Mouse (Mus musculus) liver, adult 2 months (tissue): ENCODE data around the gene Zfp819. TPM values are rescaled to one million over a fixed set of nuclear protein-coding genes. Genes with fewer than 3 reads are reported as not detected.
A peak's percentile ranks its signal among the peaks of the same experiment; 100 is the strongest.
"Not testable (repeated sequence)": the region's sequence is repeated elsewhere in the genome, so short reads cannot be mapped to it uniquely, and the experiment has no call there.

Experiments used
- DNase-seq: peaks from one replicate; pipeline ENCODE4 v3.0.0-alpha.2; 2011; ENCODE audit warnings: low read depth, low spot score; ENCODE audit errors: extremely low read depth
- H3K27ac ChIP-seq: fragments of 200-500 bp; replicated peaks from 2 replicates; pipeline ENCODE4 v1.5.1; 2012; ENCODE audit warnings: low read depth, mild to moderate bottlenecking, control low read depth, inconsistent platforms, low read length; ENCODE audit not compliant: insufficient read depth
- H3K27me3 ChIP-seq: fragments of 200-500 bp; 2 replicates; pipeline ENCODE4 v1.6.1; 2012; ENCODE audit warnings: mild to moderate bottlenecking, moderate library complexity, low read length, inconsistent platforms; ENCODE audit not compliant: control insufficient read depth, insufficient read depth
- H3K36me3 ChIP-seq: fragments of 200-500 bp; 2 replicates; pipeline ENCODE4 v1.6.1; 2012; ENCODE audit warnings: low read length, inconsistent platforms; ENCODE audit not compliant: control insufficient read depth, insufficient read depth
- H3K4me1 ChIP-seq: fragments of 200-500 bp; 2 replicates; pipeline ENCODE4 v1.6.1; 2011; ENCODE audit warnings: low read length; ENCODE audit not compliant: control insufficient read depth, insufficient read depth
- H3K4me3 ChIP-seq: fragments of 200-500 bp; 2 replicates; pipeline ENCODE4 v1.5.1; 2011; ENCODE audit warnings: low read depth, mild to moderate bottlenecking, control low read depth, low read length, moderate library complexity; ENCODE audit not compliant: insufficient read depth
- H3K79me2 ChIP-seq: fragments of 200-500 bp; 2 replicates; pipeline ENCODE4 v1.6.1; 2012; ENCODE audit warnings: inconsistent platforms, mild to moderate bottlenecking, low read length, moderate library complexity; ENCODE audit not compliant: control insufficient read depth, insufficient read depth
- H3K9ac ChIP-seq: fragments of 200-500 bp; 2 replicates; pipeline ENCODE4 v1.6.1; 2012; ENCODE audit warnings: low read depth, mild to moderate bottlenecking, control low read depth, inconsistent platforms, low read length
- CTCF ChIP-seq: fragments of 200-500 bp; IDR thresholded peaks from 2 replicates; pipeline ENCODE4 v1.5.1; 2011; ENCODE audit warnings: low read depth, low read length, control low read depth
- POLR2A ChIP-seq: fragments of 200-500 bp; IDR thresholded peaks from 2 replicates; pipeline ENCODE4 v1.6.1; 2011; ENCODE audit warnings: low read length, control low read depth; ENCODE audit not compliant: insufficient read depth; ENCODE audit errors: extremely low read depth
- WGBS: fragments of 180-500 bp; shearing (Covaris S2); methylation state at CpG from one replicate; pipeline ENCODE4 v1.1.7; 2018; 5-methylcytosine and 5-hydroxymethylcytosine counted together
- polyA plus RNA-seq: library from polyadenylated mRNA; depleted of rRNA; stranded (reverse); fragments of >200 nt; gene quantifications from 2 replicates; pipeline ENCODE4 v1.2.3, GENCODE M21; 2012; rRNA removed
- total RNA-seq: library from RNA; depleted of rRNA; stranded (reverse); fragments of >200 nt; gene quantifications from 2 replicates; pipeline ENCODE4 v1.2.3, GENCODE M21; 2014; rRNA removed

Gene Zfp819
- total and polyA plus RNA-seq, 2 experiments = 0.09 TPM; not detected in 1

DNA sequence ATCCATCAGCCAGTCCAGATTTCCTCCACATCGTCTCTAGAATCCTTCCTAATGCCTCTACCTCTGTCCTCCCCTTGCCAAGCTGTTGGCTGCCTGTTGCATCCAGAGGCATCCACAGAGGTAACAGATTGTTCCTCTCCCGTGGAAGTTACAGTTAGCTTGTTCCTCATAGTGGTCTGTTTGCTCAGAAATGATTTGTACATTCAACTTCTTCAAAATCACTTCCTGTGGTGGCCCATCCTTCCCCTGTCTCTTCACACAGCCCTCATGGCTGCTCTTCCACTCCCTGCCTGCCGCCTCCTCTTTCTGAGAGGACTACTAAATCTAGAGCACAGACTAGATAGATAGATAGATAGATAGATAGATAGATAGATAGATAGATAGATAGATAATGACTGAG lies 47.5 kb downstream of the Zfp819 start:
- Histone ChIP-seq H3K36me3 (no peaks in the 10 kb centered on the region), H3K27me3 (no peaks in the 10 kb centered on the region), H3K79me2 (no peaks in the 10 kb centered on the region), H3K27ac (no peak overlapping the region), H3K4me3 (no peak overlapping the region), H3K9ac (no peak overlapping the region), H3K4me1 (no peaks in the 10 kb centered on the region)
- peak; percentile 15 for DNase-seq
- 66% methylated on average over 3 of the region's 3 CpGs for WGBS
- TF ChIP-seq POLR2A (no peak), CTCF (no peak)

- WGBS = 52% methylated on average over 6 of the region's 6 CpGs
- Histone ChIP-seq H3K36me3 (no peaks in the 10 kb centered on the region), H3K27ac (no peak overlapping the region), H3K79me2 (no peaks in the 10 kb centered on the region), H3K27me3 (no peaks in the 10 kb centered on the region), H3K4me1 (no peaks in the 10 kb centered on the region), H3K4me3 (no peak overlapping the region), H3K9ac (no peak overlapping the region)
- TF ChIP-seq CTCF (no peak), POLR2A (no peak)
- DNase-seq = no peak
These were observed 49.3 kb downstream of the Zfp819 start for GRCm38 (mm10) chr7:43656232-43656631.

DNA sequence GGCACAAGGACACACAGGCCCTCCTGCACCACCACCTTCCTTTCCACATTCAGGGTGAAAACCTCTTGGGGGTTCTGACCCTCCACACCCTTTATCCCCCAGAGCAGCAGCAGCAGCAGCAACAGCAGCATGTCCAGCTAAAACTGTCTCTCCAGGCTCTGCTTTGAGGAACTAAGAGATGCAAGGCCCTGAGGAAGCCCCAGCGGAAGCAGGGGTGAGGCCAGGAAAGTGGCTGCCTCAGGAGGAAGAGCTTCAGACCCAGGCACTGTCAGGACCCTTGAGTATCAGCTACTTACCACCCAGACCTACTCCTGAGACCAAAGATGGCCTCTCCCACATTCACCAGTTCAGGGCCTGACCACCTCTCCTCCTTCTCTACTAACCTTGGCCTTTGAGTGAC lies 53.0 kb downstream of the Zfp819 start, which contains the start of gene Siglece:
Siglece (minus strand) TSS at position 160 of the 400 bp plus-strand sequence.
- DNase-seq = peak; percentile 10
- no peaks in the 10 kb centered on the region for H3K4me1 ChIP-seq
- H3K27ac ChIP-seq = peak within 1 kb of the TSS; percentile 23
- H3K27me3 ChIP-seq = no peaks in the 10 kb centered on the region
- no peaks in the 10 kb centered on the region for H3K79me2 ChIP-seq
- peak within 1 kb of the TSS; percentile 24 for H3K4me3 ChIP-seq
- no peak within 1 kb of the TSS; the same call in 1 of the 2 replicates for H3K9ac ChIP-seq
- TF ChIP-seq CTCF = no peak
- no peak for TF ChIP-seq POLR2A
- H3K36me3 ChIP-seq = no peaks in the 10 kb centered on the region
- 79% methylated on average over 1 of the region's 1 CpGs for WGBS

DNA sequence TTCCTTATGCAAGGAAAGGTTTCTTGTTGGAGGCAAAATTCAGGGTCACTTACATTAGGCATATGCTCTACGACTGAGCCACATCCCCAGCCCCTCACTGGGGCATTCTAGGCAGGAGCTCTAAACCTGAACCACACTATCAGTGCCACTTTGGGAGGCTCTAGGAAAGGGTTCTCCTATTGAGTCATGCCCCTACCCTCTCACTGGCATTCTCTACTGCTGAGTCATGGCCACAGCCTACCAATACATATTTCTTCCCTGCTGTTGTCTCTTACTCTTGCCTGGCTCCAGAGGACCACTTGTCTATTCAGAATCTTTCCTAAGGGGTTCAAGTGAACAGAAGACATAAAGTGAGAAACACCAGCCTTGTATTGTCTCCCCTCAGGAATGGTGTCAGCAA lies 55.8 kb downstream of the Zfp819 start:
- H3K36me3 ChIP-seq = no peaks in the 10 kb centered on the region
- H3K4me1 ChIP-seq = no peaks in the 10 kb centered on the region
- 83% methylated on average over 1 of the region's 1 CpGs for WGBS
- no peak overlapping the region for H3K27ac ChIP-seq
- no peak overlapping the region for H3K9ac ChIP-seq
- TF ChIP-seq CTCF (no peak), POLR2A (no peak)
- H3K79me2 ChIP-seq = no peaks in the 10 kb centered on the region
- no peak overlapping the region for H3K4me3 ChIP-seq
- no peaks in the 10 kb centered on the region for H3K27me3 ChIP-seq
- DNase-seq = no peak

DNA sequence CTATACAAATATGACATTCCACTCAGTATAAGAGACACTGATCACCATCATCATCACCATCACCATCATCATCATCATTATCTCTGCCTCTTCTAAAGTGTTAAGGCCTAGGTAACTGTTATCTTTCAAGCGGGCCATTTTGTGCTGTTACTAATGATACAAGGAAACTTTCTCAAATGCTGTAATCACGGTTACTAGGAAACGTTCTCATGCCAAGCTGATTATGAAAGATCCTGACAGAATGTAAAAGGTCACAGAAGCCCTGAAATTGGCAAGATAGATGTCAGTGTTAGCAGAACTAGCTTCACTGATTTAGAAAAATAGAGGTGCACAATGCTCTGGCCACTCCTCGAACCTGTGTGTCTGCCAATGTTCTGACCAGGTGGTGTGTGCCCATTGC lies 60.3 kb downstream of the Zfp819 start:
- WGBS = 19% methylated on average over 4 of the region's 4 CpGs
- not testable (repeated sequence) for H3K36me3 ChIP-seq, H3K4me3 ChIP-seq, H3K79me2 ChIP-seq, H3K27me3 ChIP-seq, H3K4me1 ChIP-seq, H3K9ac ChIP-seq, H3K27ac ChIP-seq
- DNase-seq = peak; percentile 61

Other genes with a start within 250 kb of the Zfp819 start
- gene Siglecg, start 199.0 kb upstream of the Zfp819 start, total RNA-seq = 0.09 and 0.40 TPM in 2 replicates
- 0.36 and 1.1 TPM in 2 replicates for gene Siglecg, start 199.0 kb upstream of the Zfp819 start, polyA plus RNA-seq
- not detected in 2 replicates for gene Lim2, start 179.5 kb upstream of the Zfp819 start, total RNA-seq
- gene Lim2, start 179.5 kb upstream of the Zfp819 start, polyA plus RNA-seq = not detected in 2 replicates
- gene Nkg7, start 170.1 kb upstream of the Zfp819 start, total RNA-seq = 0.81 and 1.1 TPM in 2 replicates
- gene Nkg7, start 170.1 kb upstream of the Zfp819 start, polyA plus RNA-seq = 1.7 and 2.5 TPM in 2 replicates
- gene Cldnd2, start 166.4 kb upstream of the Zfp819 start, total RNA-seq = not detected in 2 replicates
- gene Cldnd2, start 166.4 kb upstream of the Zfp819 start, polyA plus RNA-seq = 0.17 TPM in 1 of 2 replicates, not detected in the other
- 473 and 572 TPM in 2 replicates for gene Etfb, start 163.1 kb upstream of the Zfp819 start, total RNA-seq
- gene Etfb, start 163.1 kb upstream of the Zfp819 start, polyA plus RNA-seq = 330 and 416 TPM in 2 replicates
- not detected in 2 replicates for gene Gm45233, start 163.0 kb upstream of the Zfp819 start, total RNA-seq
- 0.28 TPM in 1 of 2 replicates, not detected in the other for gene Gm45233, start 163.0 kb upstream of the Zfp819 start, polyA plus RNA-seq
- gene Vsig10l, start 144.0 kb upstream of the Zfp819 start, total RNA-seq = 0.37 and 0.47 TPM in 2 replicates
- 0.80 and 1.6 TPM in 2 replicates for gene Vsig10l, start 144.0 kb upstream of the Zfp819 start, polyA plus RNA-seq
- gene Iglon5, start 117.1 kb upstream of the Zfp819 start, total RNA-seq = 0.13 and 0.18 TPM in 2 replicates
- 0.62 and 0.81 TPM in 2 replicates for gene Iglon5, start 117.1 kb upstream of the Zfp819 start, polyA plus RNA-seq
- not detected in 2 replicates for gene 4931406B18Rik, start 101.2 kb upstream of the Zfp819 start, total RNA-seq
- gene 4931406B18Rik, start 101.2 kb upstream of the Zfp819 start, polyA plus RNA-seq = not detected in 2 replicates
- 0.28 and 1.3 TPM in 2 replicates for gene Cd33, start 62.7 kb upstream of the Zfp819 start, total RNA-seq
- 0.16 and 1.0 TPM in 2 replicates for gene Cd33, start 62.7 kb upstream of the Zfp819 start, polyA plus RNA-seq
- 1.1 and 1.2 TPM in 2 replicates for gene Zfp658, start 44.9 kb upstream of the Zfp819 start, total RNA-seq
- 0.20 and 0.49 TPM in 2 replicates for gene Zfp658, start 44.9 kb upstream of the Zfp819 start, polyA plus RNA-seq
- gene Zfp719, start 27.6 kb upstream of the Zfp819 start, total RNA-seq = 3.5 and 3.9 TPM in 2 replicates
- 0.59 and 1.1 TPM in 2 replicates for gene Zfp719, start 27.6 kb upstream of the Zfp819 start, polyA plus RNA-seq
- gene Ceacam18, start 27.5 kb downstream of the Zfp819 start, total RNA-seq = not detected in 2 replicates
- gene Ceacam18, start 27.5 kb downstream of the Zfp819 start, polyA plus RNA-seq = not detected in 2 replicates
- gene Siglece, start 53.0 kb downstream of the Zfp819 start, total RNA-seq = 2.1 and 3.0 TPM in 2 replicates
- 2.2 and 4.5 TPM in 2 replicates for gene Siglece, start 53.0 kb downstream of the Zfp819 start, polyA plus RNA-seq
- 2.4 and 3.2 TPM in 2 replicates for gene Ctu1, start 64.8 kb downstream of the Zfp819 start, total RNA-seq
- 5.1 and 5.8 TPM in 2 replicates for gene Ctu1, start 64.8 kb downstream of the Zfp819 start, polyA plus RNA-seq
- not detected in 2 replicates for gene Klk14, start 83.2 kb downstream of the Zfp819 start, total RNA-seq
- not detected in 2 replicates for gene Klk14, start 83.2 kb downstream of the Zfp819 start, polyA plus RNA-seq
- not detected in 2 replicates for gene Klk13, start 105.4 kb downstream of the Zfp819 start, total RNA-seq
- not detected in 2 replicates for gene Klk13, start 105.4 kb downstream of the Zfp819 start, polyA plus RNA-seq
- not detected in 2 replicates for gene Klk12, start 161.7 kb downstream of the Zfp819 start, total RNA-seq
- not detected in 2 replicates for gene Klk12, start 161.7 kb downstream of the Zfp819 start, polyA plus RNA-seq
- not detected in 2 replicates for gene Klk11, start 167.4 kb downstream of the Zfp819 start, total RNA-seq
- gene Klk11, start 167.4 kb downstream of the Zfp819 start, polyA plus RNA-seq = not detected in 2 replicates
- gene Klk10, start 173.9 kb downstream of the Zfp819 start, total RNA-seq = not detected in 2 replicates
- not detected in 2 replicates for gene Klk10, start 173.9 kb downstream of the Zfp819 start, polyA plus RNA-seq
- not detected in 2 replicates for gene Klk9, start 184.7 kb downstream of the Zfp819 start, total RNA-seq
- not detected in 2 replicates for gene Klk9, start 184.7 kb downstream of the Zfp819 start, polyA plus RNA-seq
- 0.65 and 1.1 TPM in 2 replicates for gene Klk8, start 190.4 kb downstream of the Zfp819 start, total RNA-seq
- 0.31 TPM in 1 of 2 replicates, not detected in the other for gene Klk8, start 190.4 kb downstream of the Zfp819 start, polyA plus RNA-seq
- not detected in 2 replicates for gene Klk7, start 204.1 kb downstream of the Zfp819 start, total RNA-seq
- not detected in 2 replicates for gene Klk7, start 204.1 kb downstream of the Zfp819 start, polyA plus RNA-seq
- gene Klk6, start 217.3 kb downstream of the Zfp819 start, total RNA-seq = not detected in 2 replicates
- not detected in 2 replicates for gene Klk6, start 217.3 kb downstream of the Zfp819 start, polyA plus RNA-seq
- not detected in 2 replicates for gene Klk5, start 234.8 kb downstream of the Zfp819 start, total RNA-seq
- not detected in 2 replicates for gene Klk5, start 234.8 kb downstream of the Zfp819 start, polyA plus RNA-seq